Mouse (Mus musculus) intestine, embryonic 16.5 days (tissue): ENCODE measurements at regions not wholly inside any gene's neighbourhood (a gene's known extent, or its start where the extent isn't known, plus 50 kb on each side); places are given as distances from the start of the nearest gene placed in this dataset.

Source experiments
- ATAC-seq: fragments of 200-750 bp; cut with Nextera tagmentation; 2 replicates; pipeline ENCODE4 v1.8.0; 2017; ENCODE audit warnings: moderate TSS enrichment, moderate library complexity
- H3K27ac ChIP-seq: fragments of 300-500 bp; sonication (generic); 2 replicates; pipeline ENCODE4 v1.5.1; 2014; ENCODE audit warnings: mild to moderate bottlenecking, low read length
- H3K27me3 ChIP-seq: fragments of 300-500 bp; sonication (generic); replicated peaks from 2 replicates; pipeline ENCODE4 v1.6.1; 2014; ENCODE audit warnings: low read length, control low read depth, mixed read lengths; ENCODE audit not compliant: control insufficient read depth, insufficient read depth
- H3K36me3 ChIP-seq: fragments of 300-500 bp; sonication (generic); 2 replicates; pipeline ENCODE4 v1.6.1; 2014; ENCODE audit warnings: low read length, control low read depth; ENCODE audit not compliant: control insufficient read depth, insufficient read depth
- H3K4me1 ChIP-seq: fragments of 300-500 bp; sonication (generic); 2 replicates; pipeline ENCODE4 v1.6.1; 2014; ENCODE audit warnings: low read length, control low read depth, mixed read lengths; ENCODE audit not compliant: control insufficient read depth, insufficient read depth
- H3K4me2 ChIP-seq: fragments of 300-500 bp; sonication (generic); 2 replicates; pipeline ENCODE4 v1.6.1; 2014; ENCODE audit warnings: low read depth, low read length, control low read depth
- H3K4me3 ChIP-seq: fragments of 300-500 bp; sonication (generic); 2 replicates; pipeline ENCODE4 v1.5.1; 2014; ENCODE audit warnings: mild to moderate bottlenecking, low read length
- H3K9ac ChIP-seq: fragments of 300-500 bp; sonication (generic); 2 replicates; pipeline ENCODE4 v1.6.1; 2014; ENCODE audit warnings: low read depth, low read length
- H3K9me3 ChIP-seq: fragments of 300-500 bp; sonication (generic); 2 replicates; pipeline ENCODE4 v1.6.1; 2016; ENCODE audit warnings: low read length, control low read depth; ENCODE audit not compliant: control insufficient read depth
- WGBS: fragments of 180-500 bp; shearing (Covaris S2); extraction: QIAGEN DNeasy Blood & Tissue Kit; methylation state at CpG from one replicate; pipeline ENCODE4 v1.1.7; 2014; 5-methylcytosine and 5-hydroxymethylcytosine counted together

GRCm38 (mm10) chr3:41220746-41221145 lies 137.9 kb upstream of the Pgrmc2 start:
- Histone ChIP-seq H3K9ac (no peak overlapping the region), H3K27me3 (no peaks in the 10 kb centered on the region), H3K4me2 (no peak overlapping the region), H3K27ac (no peak overlapping the region), H3K9me3 (no peaks in the 10 kb centered on the region), H3K4me3 (no peak overlapping the region), H3K4me1 (no peaks in the 10 kb centered on the region), H3K36me3 (no peaks in the 10 kb centered on the region)
- no peak for ATAC-seq

- no peaks in the 10 kb centered on the region for H3K9me3 ChIP-seq
- WGBS: 91% methylated on average over 3 of the region's 3 CpGs
Observed at GRCm38 (mm10) chr3:41217770-41218169, 134.9 kb upstream of the Pgrmc2 start.

GRCm38 (mm10) chr3:41213533-41213932 lies 130.7 kb upstream of the Pgrmc2 start:
- Histone ChIP-seq H3K9ac (no peak overlapping the region), H3K27me3 (no peaks in the 10 kb centered on the region), H3K4me1 (no peaks in the 10 kb centered on the region), H3K4me3 (no peak overlapping the region), H3K9me3 (no peaks in the 10 kb centered on the region), H3K27ac (no peak overlapping the region), H3K4me2 (no peak overlapping the region), H3K36me3 (no peaks in the 10 kb centered on the region)
- ATAC-seq: no peak
- 71% methylated on average over 2 of the region's 2 CpGs for WGBS

More at GRCm38 (mm10) chr3:41217770-41218169, 134.9 kb upstream of the Pgrmc2 start:
- Histone ChIP-seq H3K36me3 (no peaks in the 10 kb centered on the region), H3K27ac (no peak overlapping the region), H3K27me3 (no peaks in the 10 kb centered on the region), H3K9ac (no peak overlapping the region), H3K4me2 (no peak overlapping the region), H3K4me3 (no peak overlapping the region), H3K4me1 (no peaks in the 10 kb centered on the region)
- ATAC-seq: no peak

- no peak for ATAC-seq
- H3K9ac ChIP-seq: no peak overlapping the region
- WGBS: 56% methylated on average over 7 of the region's 7 CpGs
- H3K27ac ChIP-seq: no peak overlapping the region
- H3K9me3 ChIP-seq: no peaks in the 10 kb centered on the region
- no peaks in the 10 kb centered on the region for H3K27me3 ChIP-seq
- H3K4me1 ChIP-seq: no peaks in the 10 kb centered on the region
- H3K36me3 ChIP-seq: no peaks in the 10 kb centered on the region
- no peak overlapping the region for H3K4me3 ChIP-seq
- no peak overlapping the region for H3K4me2 ChIP-seq
Observed at GRCm38 (mm10) chr3:41210333-41210732, 127.5 kb upstream of the Pgrmc2 start.

- WGBS: 49% methylated on average over 13 of the region's 13 CpGs
Observed at GRCm38 (mm10) chr3:41202895-41203294, 120.0 kb upstream of the Pgrmc2 start.

GRCm38 (mm10) chr3:41201782-41202181 lies 118.9 kb upstream of the Pgrmc2 start:
- no peak for ATAC-seq
- Histone ChIP-seq H3K9ac (no peak overlapping the region), H3K36me3 (no peaks in the 10 kb centered on the region), H3K4me2 (no peak overlapping the region), H3K27me3 (no peaks in the 10 kb centered on the region), H3K27ac (no peak overlapping the region), H3K9me3 (no peaks in the 10 kb centered on the region), H3K4me3 (no peak overlapping the region), H3K4me1 (no peaks in the 10 kb centered on the region)
- WGBS: 42% methylated on average over 4 of the region's 4 CpGs

More at GRCm38 (mm10) chr3:41202895-41203294, 120.0 kb upstream of the Pgrmc2 start:
- H3K4me2 ChIP-seq: no peak overlapping the region
- no peak overlapping the region for H3K27ac ChIP-seq
- ATAC-seq: no peak
- H3K4me1 ChIP-seq: no peaks in the 10 kb centered on the region
- no peaks in the 10 kb centered on the region for H3K27me3 ChIP-seq
- H3K9ac ChIP-seq: no peak overlapping the region
- no peak overlapping the region for H3K4me3 ChIP-seq
- no peaks in the 10 kb centered on the region for H3K9me3 ChIP-seq
- no peaks in the 10 kb centered on the region for H3K36me3 ChIP-seq

GRCm38 (mm10) chr3:41200026-41200425 lies 117.2 kb upstream of the Pgrmc2 start:
- Histone ChIP-seq H3K27me3 (no peaks in the 10 kb centered on the region), H3K4me1 (no peaks in the 10 kb centered on the region), H3K4me3 (no peak overlapping the region), H3K9me3 (no peaks in the 10 kb centered on the region), H3K4me2 (no peak overlapping the region), H3K9ac (no peak overlapping the region), H3K36me3 (no peaks in the 10 kb centered on the region), H3K27ac (no peak overlapping the region)
- no peak for ATAC-seq
- WGBS: 83% methylated on average over 5 of the region's 5 CpGs

GRCm38 (mm10) chr3:41198216-41198976 lies 115.5 kb upstream of the Pgrmc2 start:
- WGBS: 80% methylated on average over 15 of the region's 15 CpGs
- Histone ChIP-seq H3K36me3 (no peaks in the 10 kb centered on the region), H3K4me2 (no peak overlapping the region), H3K4me3 (no peak overlapping the region), H3K27ac (no peak overlapping the region), H3K4me1 (no peaks in the 10 kb centered on the region), H3K9me3 (no peaks in the 10 kb centered on the region), H3K9ac (no peak overlapping the region), H3K27me3 (no peaks in the 10 kb centered on the region)
- ATAC-seq: no peak

GRCm38 (mm10) chr3:41195113-41195975 lies 112.5 kb upstream of the Pgrmc2 start:
- 49% methylated on average over 7 of the region's 7 CpGs for WGBS

More at GRCm38 (mm10) chr3:41195113-41195975, 112.5 kb upstream of the Pgrmc2 start:
- Histone ChIP-seq H3K27me3 (no peaks in the 10 kb centered on the region), H3K4me2 (no peak overlapping the region), H3K36me3 (no peaks in the 10 kb centered on the region), H3K9me3 (no peaks in the 10 kb centered on the region), H3K4me1 (no peaks in the 10 kb centered on the region), H3K9ac (no peak overlapping the region), H3K27ac (no peak overlapping the region), H3K4me3 (no peak overlapping the region)
- peak; percentile 62; the same call in 1 of the 2 replicates for ATAC-seq
